Mouse (Mus musculus): Measurements from ENCODE around the gene Polr3a. TPM values are rescaled to one million over a fixed set of nuclear protein-coding genes. Genes with fewer than 3 reads are reported as not detected.

Polr3a gene
- polyA plus RNA-seq, 1 experiment from 2014 or later = 5.1 TPM

DNA sequence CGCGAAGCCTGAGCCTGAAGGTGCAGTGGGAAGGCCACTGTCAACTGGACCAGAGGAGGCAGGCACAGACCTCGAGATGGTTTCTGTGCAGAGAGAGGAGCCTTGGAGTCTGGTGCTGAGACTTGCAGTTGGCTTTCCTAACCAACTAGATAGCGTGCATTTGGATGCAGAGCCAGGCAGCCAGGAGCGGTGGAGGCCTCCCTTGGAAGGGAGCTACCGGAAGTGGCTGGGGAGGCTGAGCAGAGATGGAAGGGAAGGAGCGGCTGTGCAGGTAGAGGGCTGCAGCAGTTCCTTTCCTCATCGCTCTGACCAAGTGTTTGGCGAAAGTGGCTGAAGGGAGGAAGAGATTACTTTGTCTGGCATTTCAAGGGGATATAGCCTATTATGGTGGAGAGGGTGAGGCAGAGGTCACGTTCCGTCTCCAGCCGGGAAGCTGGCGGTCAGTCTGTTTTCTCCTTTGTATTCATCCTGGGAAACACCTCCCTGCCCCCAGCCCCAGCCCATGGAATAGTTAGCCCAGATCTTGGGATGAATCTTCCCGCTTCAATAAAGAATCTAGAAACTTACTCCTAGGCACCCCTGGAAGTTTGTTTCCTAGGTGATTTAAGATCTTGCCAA is 20.7 kb upstream of the Polr3a start:
- no peak for TF ChIP-seq CTCF (IDR thresholded peaks at IDR 0.05; ENCODE audit: low read depth)
- Histone ChIP-seq H3K27me3 (replicated peaks; ENCODE audit: control insufficient read depth, insufficient read depth, low read length) (no peaks in the 10 kb centered on the region), H3K27ac (ENCODE audit: low read depth, low read length) (no peak overlapping the region), H3K36me3 (ENCODE audit: control insufficient read depth, insufficient read depth) (no peaks in the 10 kb centered on the region), H3K9me3 (ENCODE audit: control insufficient read depth) (peaks cover 7% of the 10 kb centered on the region), H3K9ac (ENCODE audit: low read depth, low read length) (no peak overlapping the region), H3K4me1 (replicated peaks; ENCODE audit: control insufficient read depth, insufficient read depth, low read length) (no peaks in the 10 kb centered on the region; the same call in 1 of the 2 replicates), H3K4me3 (ENCODE audit: low read depth, low read length) (no peak overlapping the region), H3K4me2 (replicated peaks; ENCODE audit: low read depth) (0 out of 2 replicates have a peak overlapping the region, but pooled peaks have one; percentile 13)
- WGBS = 40% methylated on average over 14 of the region's 14 CpGs
- ATAC-seq = no peak

DNA sequence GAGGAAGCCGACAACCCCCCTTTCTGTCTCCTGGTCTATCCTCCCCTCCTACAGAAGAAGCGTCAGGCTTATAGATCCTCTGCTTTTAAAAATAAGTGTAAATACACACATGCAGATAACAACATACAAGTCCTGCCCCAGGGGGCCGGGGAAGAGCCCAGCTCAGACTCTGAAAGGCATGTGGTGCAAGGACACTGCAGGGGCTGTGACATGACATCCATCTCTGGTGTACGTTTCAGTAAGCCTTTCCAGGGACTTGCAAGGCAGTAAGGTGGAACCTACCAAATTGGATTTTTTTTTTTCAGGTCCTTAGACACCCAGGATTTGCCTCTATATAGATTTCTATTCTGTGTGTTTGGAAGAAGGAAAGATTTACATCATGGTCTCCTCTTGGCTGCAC is 14.4 kb upstream of the Polr3a start:
- H3K4me2 ChIP-seq (replicated peaks; ENCODE audit: low read depth) = no peak overlapping the region
- no peak for ATAC-seq
- no peak overlapping the region for H3K9ac ChIP-seq (ENCODE audit: low read depth, low read length)

DNA sequence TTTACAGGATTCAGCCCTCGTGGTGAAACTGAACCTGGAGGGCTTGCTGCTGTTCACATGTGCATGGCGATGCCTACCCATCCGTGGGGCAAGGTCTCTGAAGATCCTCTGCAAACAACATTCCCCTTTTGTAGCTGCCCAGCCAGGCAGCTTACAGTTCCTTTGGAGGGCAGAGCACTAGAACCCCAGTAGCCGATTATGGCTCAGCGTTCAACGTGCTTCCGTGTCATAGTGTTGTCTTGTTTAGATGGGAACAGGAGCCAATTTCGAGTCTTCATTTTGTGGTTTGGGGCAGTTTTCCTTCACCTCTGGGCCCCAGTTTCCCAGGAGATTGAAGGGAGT is 14.0 kb upstream of the Polr3a start:
- WGBS = 17% methylated on average over 8 of the region's 8 CpGs
- ATAC-seq = peak; percentile 14; the same call in 1 of the 2 replicates
- TF ChIP-seq CTCF (IDR thresholded peaks at IDR 0.05; ENCODE audit: low read depth) = no peak
- no peaks in the 10 kb centered on the region for H3K27me3 ChIP-seq (replicated peaks; ENCODE audit: control insufficient read depth, insufficient read depth, low read length)
- H3K27ac ChIP-seq (ENCODE audit: low read depth, low read length) = no peak overlapping the region; the same call in 1 of the 2 replicates
- H3K4me3 ChIP-seq (ENCODE audit: low read depth, low read length) = no peak overlapping the region
- peaks cover 4% of the 10 kb centered on the region; the same call in 1 of the 2 replicates for H3K9me3 ChIP-seq (ENCODE audit: control insufficient read depth)
- no peak overlapping the region for H3K9ac ChIP-seq (ENCODE audit: low read depth, low read length)
- H3K4me2 ChIP-seq (replicated peaks; ENCODE audit: low read depth) = peak overlapping the region; percentile 18; the same call in 1 of the 2 replicates
- H3K36me3 ChIP-seq (ENCODE audit: control insufficient read depth, insufficient read depth) = peaks cover 40% of the 10 kb centered on the region
- no peaks in the 10 kb centered on the region for H3K4me1 ChIP-seq (replicated peaks; ENCODE audit: control insufficient read depth, insufficient read depth, low read length)

More for the DNA sequence above, 14.4 kb upstream of the Polr3a start:
- Histone ChIP-seq H3K27ac (ENCODE audit: low read depth, low read length) (no peak overlapping the region; the same call in 1 of the 2 replicates), H3K4me1 (replicated peaks; ENCODE audit: control insufficient read depth, insufficient read depth, low read length) (no peaks in the 10 kb centered on the region), H3K9me3 (ENCODE audit: control insufficient read depth) (peaks cover 4% of the 10 kb centered on the region; the same call in 1 of the 2 replicates), H3K27me3 (replicated peaks; ENCODE audit: control insufficient read depth, insufficient read depth, low read length) (no peaks in the 10 kb centered on the region), H3K4me3 (ENCODE audit: low read depth, low read length) (no peak overlapping the region), H3K36me3 (ENCODE audit: control insufficient read depth, insufficient read depth) (peaks cover 35% of the 10 kb centered on the region)
- WGBS = 55% methylated on average over 4 of the region's 4 CpGs
- TF ChIP-seq CTCF (IDR thresholded peaks at IDR 0.05; ENCODE audit: low read depth) = no peak

- ATAC-seq = peak; percentile 50
- no peaks in the 10 kb centered on the region for H3K27me3 ChIP-seq (replicated peaks; ENCODE audit: control insufficient read depth, insufficient read depth, low read length)
- H3K9me3 ChIP-seq (ENCODE audit: control insufficient read depth) = peaks cover 4% of the 10 kb centered on the region; the same call in 1 of the 2 replicates
- 19% methylated on average over 18 of the region's 18 CpGs for WGBS
- no peaks in the 10 kb centered on the region for H3K4me1 ChIP-seq (replicated peaks; ENCODE audit: control insufficient read depth, insufficient read depth, low read length)
- peak overlapping the region; percentile 18; the same call in 1 of the 2 replicates for H3K4me2 ChIP-seq (replicated peaks; ENCODE audit: low read depth)
- peaks cover 44% of the 10 kb centered on the region for H3K36me3 ChIP-seq (ENCODE audit: control insufficient read depth, insufficient read depth)
- H3K27ac ChIP-seq (ENCODE audit: low read depth, low read length) = no peak overlapping the region
- peak; percentile 94 for TF ChIP-seq CTCF (IDR thresholded peaks at IDR 0.05; ENCODE audit: low read depth)
- H3K9ac ChIP-seq (ENCODE audit: low read depth, low read length) = no peak overlapping the region
- no peak overlapping the region for H3K4me3 ChIP-seq (ENCODE audit: low read depth, low read length)
Measured at GRCm38 (mm10) chr14:24500091-24500844, 13.4 kb upstream of the Polr3a start.

DNA sequence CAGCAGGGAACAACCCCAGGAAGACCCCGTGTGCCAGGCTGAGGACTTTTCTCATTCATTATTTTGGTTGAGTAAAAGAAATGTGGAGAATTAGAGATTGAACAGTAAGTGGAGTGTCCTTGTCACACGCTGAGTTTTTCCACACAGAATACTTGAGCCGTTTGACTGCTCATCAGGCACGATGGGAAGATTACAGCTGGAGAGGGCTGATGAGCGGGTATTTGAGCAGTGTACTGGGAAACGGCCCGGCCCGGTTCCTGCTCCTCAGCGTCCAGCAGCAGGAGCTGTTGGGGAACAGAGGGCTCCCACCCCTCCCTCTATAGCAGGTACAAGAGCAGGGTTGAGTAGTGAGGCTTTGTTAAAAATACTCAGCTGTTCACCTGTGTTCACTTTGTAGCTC is 12.6 kb upstream of the Polr3a start:
- TF ChIP-seq CTCF (IDR thresholded peaks at IDR 0.05; ENCODE audit: low read depth) = no peak
- peaks cover 50% of the 10 kb centered on the region for H3K36me3 ChIP-seq (ENCODE audit: control insufficient read depth, insufficient read depth)
- no peak overlapping the region for H3K4me3 ChIP-seq (ENCODE audit: low read depth, low read length)
- H3K4me1 ChIP-seq (replicated peaks; ENCODE audit: control insufficient read depth, insufficient read depth, low read length) = no peaks in the 10 kb centered on the region
- no peak overlapping the region for H3K9ac ChIP-seq (ENCODE audit: low read depth, low read length)
- no peak for ATAC-seq
- H3K27ac ChIP-seq (ENCODE audit: low read depth, low read length) = no peak overlapping the region
- H3K27me3 ChIP-seq (replicated peaks; ENCODE audit: control insufficient read depth, insufficient read depth, low read length) = no peaks in the 10 kb centered on the region
- H3K4me2 ChIP-seq (replicated peaks; ENCODE audit: low read depth) = no peak overlapping the region
- H3K9me3 ChIP-seq (ENCODE audit: control insufficient read depth) = peaks cover 4% of the 10 kb centered on the region; the same call in 1 of the 2 replicates
- WGBS = 29% methylated on average over 9 of the region's 9 CpGs

- Histone ChIP-seq H3K4me1 (replicated peaks; ENCODE audit: control insufficient read depth, insufficient read depth, low read length) (no peaks in the 10 kb centered on the region), H3K4me2 (replicated peaks; ENCODE audit: low read depth) (no peak overlapping the region), H3K27me3 (replicated peaks; ENCODE audit: control insufficient read depth, insufficient read depth, low read length) (no peaks in the 10 kb centered on the region), H3K9me3 (ENCODE audit: control insufficient read depth) (peaks cover 3% of the 10 kb centered on the region; the same call in 1 of the 2 replicates), H3K9ac (ENCODE audit: low read depth, low read length) (no peak overlapping the region), H3K36me3 (ENCODE audit: control insufficient read depth, insufficient read depth) (peaks cover 57% of the 10 kb centered on the region), H3K4me3 (ENCODE audit: low read depth, low read length) (no peak overlapping the region), H3K27ac (ENCODE audit: low read depth, low read length) (no peak overlapping the region)
- ATAC-seq = no peak
- TF ChIP-seq CTCF (IDR thresholded peaks at IDR 0.05; ENCODE audit: low read depth) = no peak
- 56% methylated on average over 5 of the region's 5 CpGs for WGBS
Measured at GRCm38 (mm10) chr14:24498561-24499255, 11.8 kb upstream of the Polr3a start.
